In the genomic region with DNA sequence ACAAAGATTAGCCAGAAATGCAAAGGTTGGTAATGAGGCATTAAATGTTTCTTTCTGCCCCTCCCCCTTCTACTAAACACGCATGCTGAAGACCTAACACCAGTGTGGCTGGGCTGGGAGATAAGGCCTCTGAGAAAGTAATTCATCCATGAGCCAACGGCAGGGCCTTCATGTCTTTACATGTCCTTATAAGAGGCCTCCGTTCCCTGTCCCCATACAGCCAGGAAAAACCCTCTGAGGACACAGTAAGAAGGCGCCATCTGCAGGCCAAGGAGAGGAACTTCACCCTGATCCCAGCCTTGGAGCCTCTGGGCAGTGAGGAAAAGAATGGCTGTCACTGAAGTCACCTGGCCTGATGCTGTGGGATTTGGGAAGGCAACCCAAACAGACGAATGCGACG, we compare ENCODE assay signal across 7 mouse cellular contexts. TPM values are rescaled to one million over a fixed set of nuclear protein-coding genes. Genes with fewer than 3 reads are reported as not detected.
DNase-seq lines count a peak whose midpoint lies in the region; ATAC-seq and TF ChIP-seq lines count a peak whose summit lies in the region.

No protein-coding gene starts in this region.

- no peak overlapping the region for H3K4me2 ChIP-seq in hindbrain, embryonic 16.5 days (ENCODE audit: low read length)

- TF ChIP-seq CTCF in cerebellum, adult 2 months (IDR thresholded peaks at IDR 0.05; ENCODE audit: borderline replicate concordance, insufficient read depth, low read depth, low read length): peak; percentile 95
- TF ChIP-seq CTCF in small intestine, adult 2 months (IDR thresholded peaks at IDR 0.05; ENCODE audit: extremely low read depth, insufficient read length, insufficient replicate concordance, low read depth, low read length): peak; percentile 93

- no peak overlapping the region for H3K9ac ChIP-seq in hindbrain, embryonic 16.5 days (ENCODE audit: low read depth, low read length)

- no peak overlapping the region for H3K27ac ChIP-seq in cerebellum, adult 2 months (ENCODE audit: insufficient read depth, low read length)
- H3K27ac ChIP-seq in hindbrain, embryonic 16.5 days (ENCODE audit: low read depth, low read length): no peak overlapping the region
- no peak overlapping the region for H3K27ac ChIP-seq in small intestine, adult 2 months (ENCODE audit: insufficient read depth, low read depth, low read length)

- no peak for TF ChIP-seq POLR2A in cerebellum, adult 2 months (IDR thresholded peaks at IDR 0.05; ENCODE audit: borderline replicate concordance, insufficient read depth, low read length)
- no peak for TF ChIP-seq POLR2A in small intestine, adult 2 months (IDR thresholded peaks at IDR 0.05; ENCODE audit: low read depth, low read length)

- H3K4me3 ChIP-seq in cerebellum, adult 2 months (replicated peaks; ENCODE audit: insufficient read depth, low read depth, low read length): no peak overlapping the region
- no peak overlapping the region for H3K4me3 ChIP-seq in hindbrain, embryonic 16.5 days (ENCODE audit: low read length)
- H3K4me3 ChIP-seq in small intestine, adult 2 months (ENCODE audit: low read depth, low read length): no peak overlapping the region

- intact Hi-C loops in left cerebral cortex, postnatal 10 days (cut with DNase I): loop anchor here (5.0 kb wide), 2 partner anchors 75 to 115 kb away; no protein-coding TSS in a partner anchor

- peak; percentile 41 for ATAC-seq in hindbrain, embryonic 16.5 days
- ATAC-seq in megakaryocyte progenitor cell, adult 5-6 weeks (replicated peaks; ENCODE audit: poor library complexity): peak; percentile 95

- peak; percentile 90 for DNase-seq in ZHBTc4 (ENCODE audit: low read depth, low spot score)
- peak; percentile 63 to 66 for DNase-seq in cerebellum, adult 2 months
- peak; percentile 77 for DNase-seq in forelimb bud, embryonic 11.5 days (ENCODE audit: low read depth, low spot score)
- peak; percentile 64 to 68 for DNase-seq in left cerebral cortex, postnatal 10 days (ENCODE audit: extremely low spot score in 1 of 2, low spot score in 2 of 2)

- H3K27me3 ChIP-seq in cerebellum, adult 2 months (ENCODE audit: control insufficient read depth, insufficient read depth, low read length): no peaks in the 10 kb centered on the region
- H3K27me3 ChIP-seq in hindbrain, embryonic 16.5 days (replicated peaks; ENCODE audit: control insufficient read depth, insufficient read depth, low read length): no peaks in the 10 kb centered on the region
- H3K27me3 ChIP-seq in small intestine, adult 2 months (ENCODE audit: control insufficient read depth, insufficient read depth, low read length): no peaks in the 10 kb centered on the region

- 22% methylated on average over 7 of the region's 7 CpGs for WGBS in cerebellum, adult 2 months
- 25% methylated on average over 7 of the region's 7 CpGs for WGBS in hindbrain, embryonic 16.5 days
- WGBS in small intestine, adult 2 months: 28% methylated on average over 7 of the region's 7 CpGs

- H3K9me3 ChIP-seq in hindbrain, embryonic 16.5 days (ENCODE audit: control insufficient read depth, low read length): no peaks in the 10 kb centered on the region

- no peaks in the 10 kb centered on the region for H3K36me3 ChIP-seq in hindbrain, embryonic 16.5 days (ENCODE audit: control insufficient read depth, insufficient read depth, low read length)
- 0 out of 2 replicates have a peak, but pooled peaks cover 2% of the 10 kb centered on the region for H3K36me3 ChIP-seq in small intestine, adult 2 months (ENCODE audit: control insufficient read depth, insufficient read depth, low read length)

- peaks cover 3% of the 10 kb centered on the region; the same call in 1 of the 2 replicates for H3K4me1 ChIP-seq in cerebellum, adult 2 months (ENCODE audit: control insufficient read depth, insufficient read depth, low read length)
- H3K4me1 ChIP-seq in hindbrain, embryonic 16.5 days (ENCODE audit: control insufficient read depth, insufficient read depth, low read depth, low read length): no peaks in the 10 kb centered on the region
- H3K4me1 ChIP-seq in small intestine, adult 2 months (ENCODE audit: control insufficient read depth, insufficient read depth, insufficient read length, low read length): no peaks in the 10 kb centered on the region

RNA-seq across cellular contexts. Expression of gene Rcan1, which starts 13.1 kb away (rescaled TPM):
- 32.1 and 35.8 TPM in 2 replicates for polyA plus RNA-seq in cerebellum, adult 2 months (2012; rRNA removed)
- 75.7 and 85.5 TPM in 2 replicates for polyA plus RNA-seq in hindbrain, embryonic 16.5 days (2015; fragmentation: Nextera tagmentation; extraction: Ambion mirVana)
- 10 to 100 TPM; 49.3 to 53.5 TPM for total RNA-seq in left cerebral cortex, postnatal 10 days (2021)
- total RNA-seq in megakaryocyte progenitor cell, adult 5-6 weeks (2015): 6.9 and 7.8 TPM in 2 replicates
- total RNA-seq in megakaryocyte progenitor cell, adult 5-6 weeks (2017): 8.4 and 8.6 TPM in 2 replicates
- 7.3 and 9.7 TPM in 2 replicates for polyA plus RNA-seq in small intestine, adult 2 months (2012; rRNA removed)

RNA-seq across cellular contexts. Expression of gene Clic6, which starts 27.9 kb away (rescaled TPM):
- 7.9 and 14.7 TPM in 2 replicates for polyA plus RNA-seq in cerebellum, adult 2 months (2012; rRNA removed)
- 7.8 and 7.9 TPM in 2 replicates for polyA plus RNA-seq in hindbrain, embryonic 16.5 days (2015; fragmentation: Nextera tagmentation; extraction: Ambion mirVana)
- under 1 TPM; 0.53 to 0.77 TPM for total RNA-seq in left cerebral cortex, postnatal 10 days (2021)
- not detected in 2 replicates for total RNA-seq in megakaryocyte progenitor cell, adult 5-6 weeks (2015)
- 0.04 TPM in 1 of 2 replicates, not detected in the other for total RNA-seq in megakaryocyte progenitor cell, adult 5-6 weeks (2017)
- 1.4 and 2.1 TPM in 2 replicates for polyA plus RNA-seq in small intestine, adult 2 months (2012; rRNA removed)
